In genomic region chr8:11556691-11557423, GRCm38 (mm10) we compare ENCODE assay signal across 8 mouse cellular contexts. TPM values are rescaled to one million over a fixed set of nuclear protein-coding genes. Genes with fewer than 3 reads are reported as not detected.
A peak's percentile ranks its signal among the peaks of the same experiment; 100 is the strongest.
DNase-seq lines count a peak whose midpoint lies in the region; ATAC-seq lines count a peak whose summit lies in the region.

No protein-coding gene starts in this region.

- H3K4me2 ChIP-seq in embryonic facial prominence, embryonic 12.5 days (replicated peaks): peak overlapping the region; percentile 64
- H3K4me2 ChIP-seq in heart, embryonic 16.5 days (ENCODE audit: low read depth, low read length): peak overlapping the region; percentile 76

- peak overlapping the region; percentile 96 for H3K9ac ChIP-seq in embryonic facial prominence, embryonic 12.5 days
- peak overlapping the region; percentile 95 for H3K9ac ChIP-seq in heart, embryonic 16.5 days (ENCODE audit: low read length)

- 1% methylated on average over 81 of the region's 85 CpGs for WGBS in embryonic facial prominence, embryonic 12.5 days
- under 1% methylated on average over 83 of the region's 85 CpGs for WGBS in heart, embryonic 16.5 days

- ATAC-seq in embryonic facial prominence, embryonic 12.5 days (ENCODE audit: insufficient number of reproducible peaks, insufficient read depth, low FRiP score, low TSS enrichment): no peak
- ATAC-seq in heart, embryonic 16.5 days (replicated peaks; ENCODE audit: extremely low read depth, insufficient read depth, low FRiP score): no peak

- no peaks in the 10 kb centered on the region for H3K9me3 ChIP-seq in embryonic facial prominence, embryonic 12.5 days
- H3K9me3 ChIP-seq in heart, embryonic 16.5 days (replicated peaks; ENCODE audit: control insufficient read depth, low read length): no peaks in the 10 kb centered on the region

- H3K36me3 ChIP-seq in embryonic facial prominence, embryonic 12.5 days: peaks cover 8% of the 10 kb centered on the region
- H3K36me3 ChIP-seq in heart, embryonic 16.5 days (ENCODE audit: control insufficient read depth, insufficient read depth): peaks cover 8% of the 10 kb centered on the region

- H3K27me3 ChIP-seq in embryonic facial prominence, embryonic 12.5 days: no peaks in the 10 kb centered on the region
- no peaks in the 10 kb centered on the region for H3K27me3 ChIP-seq in heart, embryonic 16.5 days (ENCODE audit: control insufficient read depth, insufficient read depth, low read length)

- H3K27ac ChIP-seq in embryonic facial prominence, embryonic 12.5 days: peak overlapping the region; percentile 99
- peak overlapping the region; percentile 100 for H3K27ac ChIP-seq in heart, embryonic 16.5 days (ENCODE audit: low read length)

- H3K4me3 ChIP-seq in embryonic facial prominence, embryonic 12.5 days: peak overlapping the region; percentile 93
- peak overlapping the region; percentile 89 for H3K4me3 ChIP-seq in heart, embryonic 16.5 days (ENCODE audit: low read length)

- peaks cover 15% of the 10 kb centered on the region for H3K4me1 ChIP-seq in embryonic facial prominence, embryonic 12.5 days
- peaks cover 17% of the 10 kb centered on the region for H3K4me1 ChIP-seq in heart, embryonic 16.5 days (ENCODE audit: control insufficient read depth, insufficient read depth, low read length)

- peak; percentile 42 for DNase-seq in layer of hippocampus, adult 11-12 months (ENCODE audit: low spot score)
- DNase-seq in layer of hippocampus, adult 9-10 months (ENCODE audit: low spot score): no peak
- peak; percentile 29 to 52 for DNase-seq in layer of hippocampus, adult 18-20 months (ENCODE audit: low spot score in 2 of 2)
- DNase-seq in lung, adult 18-20 months: peak; percentile 31 to 33
- peak; percentile 35 for DNase-seq in ovary, postnatal 10 days (ENCODE audit: low spot score)
- DNase-seq in thymus, postnatal 0 days (ENCODE audit: low spot score): peak; percentile 60

RNA-seq across cellular contexts. Expression of gene Ing1, which starts 1.5 kb away (rescaled TPM):
- polyA plus RNA-seq in embryonic facial prominence, embryonic 12.5 days (2016; fragmentation: Nextera tagmentation; extraction: Ambion mirVana): 39.7 and 47.4 TPM in 2 replicates
- polyA plus RNA-seq in heart, embryonic 16.5 days (2015; fragmentation: Nextera tagmentation; extraction: Ambion mirVana): 26.3 and 29.1 TPM in 2 replicates
- total RNA-seq in layer of hippocampus, adult 18-20 months (2021): 10 to 100 TPM; 36.7 to 49.9 TPM
- 85.3 and 87.0 TPM in 2 replicates for polyA plus RNA-seq in thymus, postnatal 0 days (2015; fragmentation: Nextera tagmentation; extraction: Ambion mirVana)

RNA-seq across cellular contexts. Expression of gene Cars2, which starts 6.3 kb away (rescaled TPM):
- 21.6 and 22.9 TPM in 2 replicates for polyA plus RNA-seq in embryonic facial prominence, embryonic 12.5 days (2016; fragmentation: Nextera tagmentation; extraction: Ambion mirVana)
- 33.2 and 36.0 TPM in 2 replicates for polyA plus RNA-seq in heart, embryonic 16.5 days (2015; fragmentation: Nextera tagmentation; extraction: Ambion mirVana)
- total RNA-seq in layer of hippocampus, adult 18-20 months (2021): 10 to 100 TPM; 18.8 to 23.3 TPM
- polyA plus RNA-seq in thymus, postnatal 0 days (2015; fragmentation: Nextera tagmentation; extraction: Ambion mirVana): 27.9 and 29.3 TPM in 2 replicates

RNA-seq across cellular contexts. Expression of gene Naxd, which starts 59.6 kb away (rescaled TPM):
- 113 and 114 TPM in 2 replicates for polyA plus RNA-seq in embryonic facial prominence, embryonic 12.5 days (2016; fragmentation: Nextera tagmentation; extraction: Ambion mirVana)
- 90.8 and 93.1 TPM in 2 replicates for polyA plus RNA-seq in heart, embryonic 16.5 days (2015; fragmentation: Nextera tagmentation; extraction: Ambion mirVana)
- 10 to 100 TPM; 56.0 to 59.7 TPM for total RNA-seq in layer of hippocampus, adult 18-20 months (2021)
- 143 and 161 TPM in 2 replicates for polyA plus RNA-seq in thymus, postnatal 0 days (2015; fragmentation: Nextera tagmentation; extraction: Ambion mirVana)
